Mouse (Mus musculus): Measurements from ENCODE around the gene Naaladl2. TPM values are rescaled to one million over a fixed set of nuclear protein-coding genes. Genes with fewer than 3 reads are reported as not detected.

The Naaladl2 gene
- total RNA-seq, 1 experiment: under 0.01 TPM

GRCm38 (mm10) chr3:24048217-24048616 is 1095.8 kb downstream of the Naaladl2 start:
- H3K4me3 ChIP-seq (ENCODE audit: insufficient read depth in 1 of 2, low read depth in 1 of 2, low read length in 2 of 2, poor library complexity in 1 of 2, severe bottlenecking in 1 of 2): no peak overlapping the region
- H3K9me3 ChIP-seq (ENCODE audit: control insufficient read depth, insufficient read depth, low read depth, low read length): no peaks in the 10 kb centered on the region
- no peaks in the 10 kb centered on the region for H3K36me3 ChIP-seq (ENCODE audit: control insufficient read depth, insufficient read depth, low read length, poor library complexity, severe bottlenecking)
- no peak for DNase-seq (ENCODE audit: low read depth, low spot score)
- H3K4me1 ChIP-seq (ENCODE audit: control insufficient read depth in 2 of 2, insufficient read depth in 2 of 2, low read length in 2 of 2, poor library complexity in 1 of 2): no peaks in the 10 kb centered on the region
- no peak overlapping the region for H3K9ac ChIP-seq (ENCODE audit: insufficient read depth, low read depth, low read length, poor library complexity, severe bottlenecking)
- in situ Hi-C loops (cut with MboI; ENCODE audit: low sequenced_read_pairs in 2 of 2, unreplicated experiment in 2 of 2): no loop called here
- no peak overlapping the region for H3K27ac ChIP-seq (ENCODE audit: insufficient read depth, low read depth, low read length, poor library complexity, severe bottlenecking)
- no peak for TF ChIP-seq HCFC1 (IDR thresholded peaks at IDR 0.05; ENCODE audit: borderline replicate concordance, insufficient read depth, low read length)
- TF ChIP-seq CHD2 (IDR thresholded peaks at IDR 0.05; ENCODE audit: low read depth, low read length): no peak
- no peak for TF ChIP-seq MAFK (IDR thresholded peaks at IDR 0.05; ENCODE audit: insufficient read depth, low read depth, low read length)
- TF ChIP-seq ZC3H11A (IDR thresholded peaks at IDR 0.05; ENCODE audit: borderline replicate concordance, low read depth, low read length): no peak

- H3K9ac ChIP-seq (ENCODE audit: insufficient read depth, low read depth, low read length, poor library complexity, severe bottlenecking): no peak overlapping the region
- H3K27ac ChIP-seq (ENCODE audit: insufficient read depth, low read depth, low read length, poor library complexity, severe bottlenecking): no peak overlapping the region
- no peaks in the 10 kb centered on the region for H3K9me3 ChIP-seq (ENCODE audit: control insufficient read depth, insufficient read depth, low read depth, low read length)
- no peaks in the 10 kb centered on the region for H3K4me1 ChIP-seq (ENCODE audit: control insufficient read depth in 2 of 2, insufficient read depth in 2 of 2, low read length in 2 of 2, poor library complexity in 1 of 2)
- DNase-seq (ENCODE audit: low read depth, low spot score): no peak
- TF ChIP-seq ZNF384 (IDR thresholded peaks at IDR 0.05; ENCODE audit: low read depth, low read length) (no peak), ZC3H11A (IDR thresholded peaks at IDR 0.05; ENCODE audit: borderline replicate concordance, low read depth, low read length) (no peak), MAFK (IDR thresholded peaks at IDR 0.05; ENCODE audit: insufficient read depth, low read depth, low read length) (no peak), CHD2 (IDR thresholded peaks at IDR 0.05; ENCODE audit: low read depth, low read length) (no peak), HCFC1 (IDR thresholded peaks at IDR 0.05; ENCODE audit: borderline replicate concordance, insufficient read depth, low read length) (no peak)
- in situ Hi-C loops (cut with MboI; ENCODE audit: low sequenced_read_pairs in 2 of 2, unreplicated experiment in 2 of 2): no loop called here
- no peak overlapping the region for H3K4me3 ChIP-seq (ENCODE audit: insufficient read depth in 1 of 2, low read depth in 1 of 2, low read length in 2 of 2, poor library complexity in 1 of 2, severe bottlenecking in 1 of 2)
- H3K36me3 ChIP-seq (ENCODE audit: control insufficient read depth, insufficient read depth, low read length, poor library complexity, severe bottlenecking): no peaks in the 10 kb centered on the region
Observed at GRCm38 (mm10) chr3:24001741-24002140, 1142.3 kb downstream of the Naaladl2 start.

DNA sequence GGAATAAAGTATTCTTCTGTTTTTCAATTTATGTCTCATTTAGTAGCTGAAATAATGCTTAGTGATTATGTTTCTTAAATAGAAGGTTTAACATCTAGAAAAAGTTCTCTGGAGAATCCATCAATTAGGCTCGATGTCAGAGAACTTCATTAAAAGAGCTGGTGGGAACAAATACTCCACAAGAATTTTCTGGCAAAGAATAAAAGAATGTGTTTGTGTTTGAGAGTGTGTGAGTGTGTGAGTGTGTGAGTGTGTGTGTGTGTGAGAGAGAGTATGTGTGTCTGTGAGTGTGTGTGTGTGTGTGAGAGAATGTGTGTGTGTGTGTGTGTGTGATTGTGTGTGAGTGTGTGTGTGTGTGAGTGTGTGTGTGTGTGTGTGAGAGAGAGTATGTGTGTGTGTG is 1170.3 kb downstream of the Naaladl2 start:
- no peak for DNase-seq (ENCODE audit: low read depth, low spot score)
- H3K4me3 ChIP-seq (ENCODE audit: insufficient read depth in 1 of 2, low read depth in 1 of 2, low read length in 2 of 2, poor library complexity in 1 of 2, severe bottlenecking in 1 of 2): no peak overlapping the region
- H3K9ac ChIP-seq (ENCODE audit: insufficient read depth, low read depth, low read length, poor library complexity, severe bottlenecking): no peak overlapping the region
- no peaks in the 10 kb centered on the region for H3K36me3 ChIP-seq (ENCODE audit: control insufficient read depth, insufficient read depth, low read length, poor library complexity, severe bottlenecking)
- in situ Hi-C loops (cut with MboI; ENCODE audit: low sequenced_read_pairs in 2 of 2, unreplicated experiment in 2 of 2): no loop called here
- no peak for TF ChIP-seq MAFK (IDR thresholded peaks at IDR 0.05; ENCODE audit: insufficient read depth, low read depth, low read length)
- no peak for TF ChIP-seq CHD2 (IDR thresholded peaks at IDR 0.05; ENCODE audit: low read depth, low read length)
- no peak for TF ChIP-seq ZC3H11A (IDR thresholded peaks at IDR 0.05; ENCODE audit: borderline replicate concordance, low read depth, low read length)
- no peak for TF ChIP-seq HCFC1 (IDR thresholded peaks at IDR 0.05; ENCODE audit: borderline replicate concordance, insufficient read depth, low read length)
- TF ChIP-seq ZNF384 (IDR thresholded peaks at IDR 0.05; ENCODE audit: low read depth, low read length): no peak
- no peaks in the 10 kb centered on the region for H3K4me1 ChIP-seq (ENCODE audit: control insufficient read depth in 2 of 2, insufficient read depth in 2 of 2, low read length in 2 of 2, poor library complexity in 1 of 2)
- no peak overlapping the region for H3K27ac ChIP-seq (ENCODE audit: insufficient read depth, low read depth, low read length, poor library complexity, severe bottlenecking)
- no peaks in the 10 kb centered on the region for H3K9me3 ChIP-seq (ENCODE audit: control insufficient read depth, insufficient read depth, low read depth, low read length)

GRCm38 (mm10) chr3:23972747-23973667 is 1171.1 kb downstream of the Naaladl2 start:
- H3K27ac ChIP-seq (ENCODE audit: insufficient read depth, low read depth, low read length, poor library complexity, severe bottlenecking): no peak overlapping the region
- no peak for DNase-seq (ENCODE audit: low read depth, low spot score)
- H3K4me1 ChIP-seq (ENCODE audit: control insufficient read depth in 2 of 2, insufficient read depth in 2 of 2, low read length in 2 of 2, poor library complexity in 1 of 2): no peaks in the 10 kb centered on the region
- no peaks in the 10 kb centered on the region for H3K36me3 ChIP-seq (ENCODE audit: control insufficient read depth, insufficient read depth, low read length, poor library complexity, severe bottlenecking)
- H3K9ac ChIP-seq (ENCODE audit: insufficient read depth, low read depth, low read length, poor library complexity, severe bottlenecking): no peak overlapping the region
- no peaks in the 10 kb centered on the region for H3K9me3 ChIP-seq (ENCODE audit: control insufficient read depth, insufficient read depth, low read depth, low read length)
- TF ChIP-seq HCFC1 (IDR thresholded peaks at IDR 0.05; ENCODE audit: borderline replicate concordance, insufficient read depth, low read length) (no peak), ZNF384 (IDR thresholded peaks at IDR 0.05; ENCODE audit: low read depth, low read length) (no peak), CHD2 (IDR thresholded peaks at IDR 0.05; ENCODE audit: low read depth, low read length) (no peak), MAFK (IDR thresholded peaks at IDR 0.05; ENCODE audit: insufficient read depth, low read depth, low read length) (no peak), ZC3H11A (IDR thresholded peaks at IDR 0.05; ENCODE audit: borderline replicate concordance, low read depth, low read length) (no peak)
- in situ Hi-C loops (cut with MboI; ENCODE audit: low sequenced_read_pairs in 2 of 2, unreplicated experiment in 2 of 2): no loop called here
- H3K4me3 ChIP-seq (ENCODE audit: insufficient read depth in 1 of 2, low read depth in 1 of 2, low read length in 2 of 2, poor library complexity in 1 of 2, severe bottlenecking in 1 of 2): no peak overlapping the region
